Mouse (Mus musculus): Measurements from ENCODE around the gene Dio1. TPM values are rescaled to one million over a fixed set of nuclear protein-coding genes. Genes with fewer than 3 reads are reported as not detected.

Gene Dio1
- polyA plus RNA-seq, 1 experiment from 2014 or later = not detected

- WGBS = 13% methylated on average over 3 of the region's 3 CpGs
- Histone ChIP-seq H3K4me2 (peak overlapping the region; percentile 62), H3K9ac (peak overlapping the region; percentile 74), H3K27ac (peak overlapping the region; percentile 85), H3K36me3 (replicated peaks) (no peaks in the 10 kb centered on the region), H3K4me3 (peak overlapping the region; percentile 93), H3K9me3 (no peaks in the 10 kb centered on the region), H3K27me3 (replicated peaks) (no peaks in the 10 kb centered on the region), H3K4me1 (peaks cover 22% of the 10 kb centered on the region)
- ATAC-seq (replicated peaks) = 0 out of 2 replicates have a peak, but pooled peaks have one; percentile 0
These were observed 52.6 kb downstream of the Dio1 start for GRCm38 (mm10) chr4:107254414-107254813.

GRCm38 (mm10) chr4:107253125-107254091 is 53.6 kb downstream of the Dio1 start, which contains the start of the genes Lrrc42 and Hspb11:
TSS of gene Lrrc42 (minus strand) at chr4:107253532.
TSS of gene Hspb11 (plus strand) at chr4:107253593.
- ATAC-seq (replicated peaks) = peak; percentile 97
- Histone ChIP-seq H3K9ac (peak within 1 kb of the TSS; percentile 74), H3K36me3 (replicated peaks) (no peaks in the 10 kb centered on the region), H3K4me1 (peaks cover 28% of the 10 kb centered on the region), H3K27ac (peak within 1 kb of the TSS; percentile 85), H3K4me3 (peak within 1 kb of the TSS; percentile 93), H3K4me2 (peak within 1 kb of the TSS; percentile 62), H3K9me3 (no peaks in the 10 kb centered on the region), H3K27me3 (replicated peaks) (no peaks in the 10 kb centered on the region)
- under 1% methylated on average over 87 of the region's 101 CpGs for WGBS

GRCm38 (mm10) chr4:107252522-107252921 is 54.4 kb downstream of the Dio1 start:
- Histone ChIP-seq H3K4me3 (peak overlapping the region; percentile 93), H3K4me2 (peak overlapping the region; percentile 62), H3K27ac (peak overlapping the region; percentile 85), H3K9ac (peak overlapping the region; percentile 74), H3K36me3 (replicated peaks) (no peaks in the 10 kb centered on the region), H3K4me1 (peaks cover 28% of the 10 kb centered on the region), H3K27me3 (replicated peaks) (no peaks in the 10 kb centered on the region), H3K9me3 (no peaks in the 10 kb centered on the region)
- under 1% methylated on average over 11 of the region's 11 CpGs for WGBS
- ATAC-seq (replicated peaks) = no peak

GRCm38 (mm10) chr4:107250494-107250893 is 56.5 kb downstream of the Dio1 start:
- H3K27me3 ChIP-seq (replicated peaks) = no peaks in the 10 kb centered on the region
- ATAC-seq (replicated peaks) = no peak
- 24% methylated on average over 4 of the region's 4 CpGs for WGBS
- H3K9me3 ChIP-seq = no peaks in the 10 kb centered on the region
- no peak overlapping the region for H3K27ac ChIP-seq
- H3K4me3 ChIP-seq = no peak overlapping the region
- H3K4me2 ChIP-seq = no peak overlapping the region
- H3K9ac ChIP-seq = no peak overlapping the region
- peaks cover 27% of the 10 kb centered on the region for H3K4me1 ChIP-seq
- H3K36me3 ChIP-seq (replicated peaks) = no peaks in the 10 kb centered on the region

GRCm38 (mm10) chr4:107249471-107249870 is 57.5 kb downstream of the Dio1 start:
- 37% methylated on average over 2 of the region's 2 CpGs for WGBS
- H3K4me3 ChIP-seq = no peak overlapping the region
- H3K27ac ChIP-seq = no peak overlapping the region
- H3K9ac ChIP-seq = no peak overlapping the region
- H3K4me2 ChIP-seq = no peak overlapping the region
- H3K36me3 ChIP-seq (replicated peaks) = no peaks in the 10 kb centered on the region
- no peaks in the 10 kb centered on the region for H3K27me3 ChIP-seq (replicated peaks)
- H3K9me3 ChIP-seq = no peaks in the 10 kb centered on the region
- peaks cover 26% of the 10 kb centered on the region for H3K4me1 ChIP-seq
- ATAC-seq (replicated peaks) = no peak

- no peaks in the 10 kb centered on the region for H3K9me3 ChIP-seq
- no peak overlapping the region for H3K4me3 ChIP-seq
- ATAC-seq (replicated peaks) = no peak
- H3K27ac ChIP-seq = no peak overlapping the region
- no peak overlapping the region for H3K9ac ChIP-seq
- 86% methylated on average over 3 of the region's 3 CpGs for WGBS
- H3K4me2 ChIP-seq = no peak overlapping the region
- H3K4me1 ChIP-seq = peaks cover 32% of the 10 kb centered on the region
- no peaks in the 10 kb centered on the region for H3K27me3 ChIP-seq (replicated peaks)
- 0 out of 2 replicates have a peak, but pooled peaks cover under 1% of the 10 kb centered on the region for H3K36me3 ChIP-seq (replicated peaks)
These were observed 58.9 kb downstream of the Dio1 start for GRCm38 (mm10) chr4:107248061-107248460.

GRCm38 (mm10) chr4:107247110-107247509 is 59.9 kb downstream of the Dio1 start:
- H3K9me3 ChIP-seq = no peaks in the 10 kb centered on the region
- H3K9ac ChIP-seq = no peak overlapping the region
- H3K4me3 ChIP-seq = no peak overlapping the region
- 0 out of 2 replicates have a peak, but pooled peaks cover 3% of the 10 kb centered on the region for H3K36me3 ChIP-seq (replicated peaks)
- no peak for ATAC-seq (replicated peaks)
- no peaks in the 10 kb centered on the region for H3K27me3 ChIP-seq (replicated peaks)
- no peak overlapping the region for H3K4me2 ChIP-seq
- no peak overlapping the region for H3K27ac ChIP-seq
- peaks cover 32% of the 10 kb centered on the region for H3K4me1 ChIP-seq
- WGBS = 82% methylated on average over 9 of the region's 9 CpGs

GRCm38 (mm10) chr4:107246040-107246439 is 60.9 kb downstream of the Dio1 start:
- 86% methylated on average over 1 of the region's 1 CpGs for WGBS
- ATAC-seq (replicated peaks) = no peak
- H3K4me2 ChIP-seq = no peak overlapping the region
- no peak overlapping the region for H3K9ac ChIP-seq
- H3K27ac ChIP-seq = no peak overlapping the region
- peaks cover 4% of the 10 kb centered on the region; the same call in 1 of the 2 replicates for H3K36me3 ChIP-seq (replicated peaks)
- H3K4me3 ChIP-seq = no peak overlapping the region
- H3K27me3 ChIP-seq (replicated peaks) = no peaks in the 10 kb centered on the region
- H3K4me1 ChIP-seq = peaks cover 25% of the 10 kb centered on the region
- H3K9me3 ChIP-seq = no peaks in the 10 kb centered on the region

GRCm38 (mm10) chr4:107245368-107245767 is 61.6 kb downstream of the Dio1 start:
- no peak overlapping the region for H3K27ac ChIP-seq
- no peak for ATAC-seq (replicated peaks)
- peaks cover 22% of the 10 kb centered on the region for H3K4me1 ChIP-seq
- H3K27me3 ChIP-seq (replicated peaks) = no peaks in the 10 kb centered on the region
- H3K4me2 ChIP-seq = no peak overlapping the region
- H3K9me3 ChIP-seq = no peaks in the 10 kb centered on the region
- no peak overlapping the region for H3K4me3 ChIP-seq
- H3K36me3 ChIP-seq (replicated peaks) = peaks cover 10% of the 10 kb centered on the region
- no peak overlapping the region for H3K9ac ChIP-seq
- 45% methylated on average over 2 of the region's 2 CpGs for WGBS

GRCm38 (mm10) chr4:107243365-107244333 is 63.3 kb downstream of the Dio1 start:
- no peak overlapping the region for H3K4me3 ChIP-seq
- no peak for ATAC-seq (replicated peaks)
- 58% methylated on average over 6 of the region's 6 CpGs for WGBS
- no peak overlapping the region for H3K9ac ChIP-seq
- peaks cover 18% of the 10 kb centered on the region for H3K36me3 ChIP-seq (replicated peaks)
- H3K4me1 ChIP-seq = peaks cover 11% of the 10 kb centered on the region
- H3K27me3 ChIP-seq (replicated peaks) = no peaks in the 10 kb centered on the region
- no peak overlapping the region for H3K4me2 ChIP-seq
- H3K27ac ChIP-seq = no peak overlapping the region
- H3K9me3 ChIP-seq = no peaks in the 10 kb centered on the region
